Mouse (Mus musculus): Measurements from ENCODE around the gene Zmpste24. TPM values are rescaled to one million over a fixed set of nuclear protein-coding genes. Genes with fewer than 3 reads are reported as not detected.

The Zmpste24 gene
- polyA plus RNA-seq, 1 experiment from 2014 or later: 42.4 TPM

Other genes with a start within 250 kb of the Zmpste24 start
- gene Rims3, start 243.4 kb downstream of the Zmpste24 start, polyA plus RNA-seq (2015; fragmentation: Nextera tagmentation; extraction: Ambion mirVana): 0.41 and 0.54 TPM in 2 replicates
- 33.0 and 35.2 TPM in 2 replicates for gene Exo5, start 173.2 kb downstream of the Zmpste24 start, polyA plus RNA-seq (2015; fragmentation: Nextera tagmentation; extraction: Ambion mirVana)
- 10.3 TPM in 2 replicates for gene Zfp69, start 146.5 kb downstream of the Zmpste24 start, polyA plus RNA-seq (2015; fragmentation: Nextera tagmentation; extraction: Ambion mirVana)
- 12.9 and 15.0 TPM in 2 replicates for gene Smap2, start 81.0 kb downstream of the Zmpste24 start, polyA plus RNA-seq (2015; fragmentation: Nextera tagmentation; extraction: Ambion mirVana)
- 3.3 and 4.9 TPM in 2 replicates for gene Col9a2, start 58.9 kb downstream of the Zmpste24 start, polyA plus RNA-seq (2015; fragmentation: Nextera tagmentation; extraction: Ambion mirVana)
- gene Tmco2, start 11.0 kb upstream of the Zmpste24 start, polyA plus RNA-seq (2015; fragmentation: Nextera tagmentation; extraction: Ambion mirVana): not detected in 2 replicates
- 23.8 and 26.3 TPM in 2 replicates for gene Rlf, start 116.8 kb upstream of the Zmpste24 start, polyA plus RNA-seq (2015; fragmentation: Nextera tagmentation; extraction: Ambion mirVana)
- gene Gm12888, start 226.7 kb upstream of the Zmpste24 start, polyA plus RNA-seq (2015; fragmentation: Nextera tagmentation; extraction: Ambion mirVana): not detected in 2 replicates

Data from kidney, embryonic 16.5 days (tissue).